Mouse (Mus musculus) erythroblast, embryonic 14.5 days (primary cell): ENCODE results near the gene Maml3.

Experiments used
- GATA1 ChIP-seq: IDR thresholded peaks from 2 replicates; pipeline ENCODE4 v1.6.1; 2012; ENCODE audit warnings: low read length, inconsistent platforms, mixed read lengths
- TAL1 ChIP-seq: IDR thresholded peaks from 3 replicates; pipeline ENCODE4 v1.6.1; 2012; ENCODE audit warnings: low read length, inconsistent platforms, mixed read lengths

GRCm38 (mm10) chr3:51701950-51702349 lies 402.9 kb downstream of the Maml3 start:
- TF ChIP-seq GATA1: no peak
- TF ChIP-seq TAL1: no peak
